Mouse (Mus musculus): ENCODE results near the gene Klhl41.

- TF ChIP-seq POLR2A (IDR thresholded peaks at IDR 0.05; ENCODE audit: borderline replicate concordance, extremely low read depth, low read depth, low read length) (no peak), CTCF (IDR thresholded peaks at IDR 0.05; ENCODE audit: insufficient read depth, low read length) (no peak)
Observed at GRCm38 (mm10) chr2:69690214-69690613, 20.3 kb downstream of the Klhl41 start.
